In the genomic region with DNA sequence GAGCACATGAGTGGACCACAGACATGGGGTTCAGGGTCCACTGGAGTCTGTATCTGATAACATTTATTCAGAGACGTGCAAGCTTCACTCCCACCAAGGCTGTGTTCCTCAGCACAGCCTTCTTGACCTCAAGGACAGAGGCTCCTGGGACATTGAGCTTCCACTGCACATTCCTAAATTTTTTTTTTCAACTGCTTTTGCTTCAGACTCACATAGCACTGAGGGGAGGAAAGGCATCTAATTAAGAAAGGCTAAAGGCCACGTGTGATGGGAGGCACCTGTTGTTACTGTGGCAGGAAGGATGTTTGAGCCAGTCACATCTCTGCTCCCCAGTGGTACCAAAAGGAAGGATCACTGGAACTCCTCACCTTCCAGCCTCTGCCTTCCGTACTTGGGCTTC, we compare ENCODE assay signal across 24 mouse cellular contexts. TPM values are rescaled to one million over a fixed set of nuclear protein-coding genes. Genes with fewer than 3 reads are reported as not detected.
"Had no signal": no experiment of that assay in that cellular context is flagged by ENCODE, and none has a peak within 500 bp of the region (broad histone marks: within the 10 kb centered on the region; RNA-seq: fewer than 3 reads in every experiment).

No protein-coding gene starts in this region.

- DNase-seq: lung, adult 18-20 months; lung, embryonic 14.5 days; lung, postnatal 10 days; lung, postnatal 4 days; midbrain, embryonic 14.5 days; retina, postnatal 1 day; right cerebral cortex, adult 18-20 months; right cerebral cortex, postnatal 25 days; right cerebral cortex, postnatal 4 days; spleen, adult 18-20 months; thymus, adult 2 months; thymus, postnatal 25 days; thymus, postnatal 4 days had no signal

- H3K4me1 ChIP-seq: midbrain, embryonic 10.5 days; midbrain, embryonic 12.5 days; neural tube, embryonic 13.5 days; neural tube, embryonic 15.5 days had no signal

- H3K4me2 ChIP-seq: lung, embryonic 14.5 days; midbrain, embryonic 12.5 days; neural tube, embryonic 13.5 days; neural tube, embryonic 15.5 days had no signal

- H3K27me3 ChIP-seq: midbrain, embryonic 12.5 days; neural tube, embryonic 13.5 days; neural tube, embryonic 15.5 days had no signal

- H3K27ac ChIP-seq: midbrain, embryonic 10.5 days; midbrain, embryonic 12.5 days; neural tube, embryonic 13.5 days; neural tube, embryonic 15.5 days had no signal

- H3K9ac ChIP-seq: lung, embryonic 14.5 days; midbrain, embryonic 12.5 days; neural tube, embryonic 13.5 days; neural tube, embryonic 15.5 days had no signal

- H3K4me3 ChIP-seq: midbrain, embryonic 10.5 days; midbrain, embryonic 12.5 days; myocyte; neural tube, embryonic 13.5 days; neural tube, embryonic 15.5 days had no signal

- H3K9me3 ChIP-seq: midbrain, embryonic 10.5 days; midbrain, embryonic 12.5 days; neural tube, embryonic 13.5 days; neural tube, embryonic 15.5 days had no signal

- ATAC-seq: midbrain, embryonic 16.5 days had no signal

RNA-seq across cellular contexts. Expression of a gene that starts 39.5 kb away (rescaled TPM):
- total RNA-seq: megakaryocyte, adult 5-6 weeks; megakaryocyte-erythroid progenitor cell, adult 5-6 weeks had no signal
- polyA plus RNA-seq: lung, embryonic 14.5 days; lung, embryonic 16.5 days; midbrain, embryonic 10.5 days; myocyte; stomach, embryonic 14.5 days; stomach, embryonic 16.5 days had no signal
